Mouse (Mus musculus) embryonic facial prominence, embryonic 11.5 days (tissue): ENCODE measurements around the gene Ikzf3. TPM values are rescaled to one million over a fixed set of nuclear protein-coding genes. Genes with fewer than 3 reads are reported as not detected.
A peak's percentile ranks its signal among the peaks of the same experiment; 100 is the strongest.

ENCODE experiments used
- ATAC-seq: fragments of 200-750 bp; cut with Nextera tagmentation; replicated peaks from 2 replicates; pipeline ENCODE4 v1.8.0; 2017; ENCODE audit warnings: low read depth; ENCODE audit not compliant: insufficient number of reproducible peaks, low FRiP score, low TSS enrichment
- DNase-seq: peaks from one replicate; pipeline ENCODE4 v3.0.0-alpha.2; 2015; ENCODE audit warnings: low spot score
- H3K27ac ChIP-seq: fragments of 300-500 bp; sonication (generic); replicated peaks from 2 replicates; pipeline ENCODE4 v1.5.1; 2014; ENCODE audit warnings: mild to moderate bottlenecking, low read depth, low read length, control low read depth
- H3K27me3 ChIP-seq: fragments of 300-500 bp; sonication (generic); 2 replicates; pipeline ENCODE4 v1.6.1; 2014; ENCODE audit warnings: mild to moderate bottlenecking, low read length, moderate library complexity, mixed read lengths; ENCODE audit not compliant: control insufficient read depth, insufficient read depth
- H3K36me3 ChIP-seq: fragments of 300-500 bp; sonication (generic); replicated peaks from 2 replicates; pipeline ENCODE4 v1.6.1; 2014; ENCODE audit warnings: low read depth, mild to moderate bottlenecking, low read length, moderate library complexity, mixed read lengths; ENCODE audit not compliant: control insufficient read depth, insufficient read depth
- H3K4me1 ChIP-seq: fragments of 300-500 bp; sonication (generic); 2 replicates; pipeline ENCODE4 v1.6.1; 2014; ENCODE audit warnings: low read length, mixed read lengths; ENCODE audit not compliant: control insufficient read depth, insufficient read depth
- H3K4me2 ChIP-seq: fragments of 300-500 bp; sonication (generic); 2 replicates; pipeline ENCODE4 v1.6.1; 2014; ENCODE audit warnings: low read depth, mild to moderate bottlenecking, control low read depth, low read length, moderate library complexity
- H3K4me3 ChIP-seq: fragments of 300-500 bp; sonication (generic); 2 replicates; pipeline ENCODE4 v1.5.1; 2014; ENCODE audit warnings: low read depth, low read length, control low read depth
- H3K9ac ChIP-seq: fragments of 300-500 bp; sonication (generic); replicated peaks from 2 replicates; pipeline ENCODE4 v1.6.1; 2014; ENCODE audit warnings: mild to moderate bottlenecking, control low read depth, low read length
- H3K9me3 ChIP-seq: fragments of 300-500 bp; sonication (generic); replicated peaks from 2 replicates; pipeline ENCODE4 v1.6.1; 2016; ENCODE audit warnings: mild to moderate bottlenecking, low read length, inconsistent platforms, mixed read lengths; ENCODE audit not compliant: control insufficient read depth
- WGBS: fragments of 180-500 bp; shearing (Covaris S2); extraction: QIAGEN DNeasy Blood & Tissue Kit; methylation state at CpG from one replicate; pipeline ENCODE4 v1.1.7; 2014; 5-methylcytosine and 5-hydroxymethylcytosine counted together
- polyA plus RNA-seq: library from polyadenylated mRNA; unstranded; fragments of >200 nt; fragmentation: Nextera tagmentation; extraction: Ambion mirVana; gene quantifications from 2 replicates; pipeline ENCODE4 v1.2.1, GENCODE M21; 2014

Ikzf3 gene
- polyA plus RNA-seq, 1 experiment from 2014 or later: 0.07 TPM

DNA sequence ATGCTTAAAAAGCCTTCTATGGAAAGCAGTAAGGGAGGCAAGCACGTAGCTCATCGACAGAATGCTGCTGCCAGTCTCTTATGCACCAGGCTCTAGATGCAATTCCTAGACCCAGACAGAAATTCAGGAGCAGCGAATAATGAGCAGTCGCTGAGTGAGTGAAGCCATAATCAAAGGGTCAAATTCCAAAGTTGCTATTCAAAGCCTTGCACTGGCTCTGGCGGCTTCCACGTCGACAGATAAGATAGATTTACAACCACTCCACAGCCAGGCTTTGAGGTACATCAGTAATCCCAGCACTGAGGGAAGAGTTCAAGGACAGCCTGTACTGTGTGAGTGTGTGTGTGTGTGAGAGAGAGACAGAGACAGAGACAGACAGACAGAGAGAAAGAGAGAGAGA, 15.1 kb upstream of the Ikzf3 start:
- ATAC-seq: no peak
- no peaks in the 10 kb centered on the region for H3K4me1 ChIP-seq
- no peaks in the 10 kb centered on the region for H3K27me3 ChIP-seq
- no peak overlapping the region for H3K9ac ChIP-seq
- no peak overlapping the region for H3K27ac ChIP-seq
- no peak overlapping the region for H3K4me2 ChIP-seq
- no peak overlapping the region for H3K4me3 ChIP-seq
- no peak for DNase-seq
- H3K9me3 ChIP-seq: no peaks in the 10 kb centered on the region
- 39% methylated on average over 7 of the region's 7 CpGs for WGBS
- H3K36me3 ChIP-seq: no peaks in the 10 kb centered on the region

DNA sequence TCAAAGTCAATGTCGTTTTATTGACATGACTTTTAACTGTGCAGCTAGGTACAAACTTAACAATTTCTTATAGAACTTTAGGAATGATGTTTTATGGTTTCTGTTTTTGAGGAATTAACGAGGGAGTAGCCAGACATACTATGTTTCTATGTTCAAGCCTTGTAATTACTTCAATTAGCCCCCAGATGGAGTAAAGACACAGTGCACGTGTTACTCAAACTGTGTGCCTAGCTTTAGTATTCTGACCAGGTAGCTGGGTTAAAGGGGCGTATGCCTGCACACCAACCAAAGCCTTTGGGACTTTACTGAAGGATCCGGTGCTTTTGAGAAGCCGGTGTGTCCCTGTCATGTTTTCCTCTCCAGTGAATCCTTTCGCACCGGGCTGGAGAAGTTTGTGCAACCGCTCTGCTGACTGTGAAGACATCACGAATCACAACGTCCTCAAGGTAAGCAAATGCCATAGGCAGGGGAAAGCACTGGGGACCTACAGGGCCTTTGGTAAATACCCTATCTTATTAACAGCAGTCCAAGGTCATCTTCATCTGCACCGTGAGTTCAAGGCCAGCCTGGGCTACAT, 9.4 kb upstream of the Ikzf3 start:
- Histone ChIP-seq H3K9me3 (no peaks in the 10 kb centered on the region), H3K4me1 (no peaks in the 10 kb centered on the region), H3K36me3 (no peaks in the 10 kb centered on the region), H3K27ac (no peak overlapping the region), H3K27me3 (no peaks in the 10 kb centered on the region; the same call in 1 of the 2 replicates), H3K4me2 (no peak overlapping the region), H3K9ac (no peak overlapping the region), H3K4me3 (no peak overlapping the region)
- 79% methylated on average over 12 of the region's 12 CpGs for WGBS
- no peak for DNase-seq
- ATAC-seq: no peak

DNA sequence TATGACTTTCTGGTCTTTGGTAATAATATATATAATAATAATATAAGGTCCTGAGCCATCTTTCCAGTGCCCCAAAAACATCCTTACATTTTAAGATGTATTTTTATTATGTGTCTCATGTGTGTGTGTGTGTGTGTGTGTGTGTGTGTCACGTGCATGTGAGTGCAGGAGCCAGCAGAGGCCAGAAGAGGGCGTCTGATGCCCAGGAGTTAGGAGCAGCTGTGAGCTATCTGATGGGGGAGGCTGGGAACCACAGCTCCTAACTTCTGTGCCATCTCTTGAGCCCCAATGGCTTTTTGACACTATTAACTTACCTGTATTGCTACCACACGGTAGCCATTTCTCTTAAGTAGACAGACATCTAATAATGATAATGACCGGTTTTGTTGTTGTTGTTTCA, 8.1 kb upstream of the Ikzf3 start:
- 86% methylated on average over 4 of the region's 4 CpGs for WGBS
- no peak overlapping the region for H3K27ac ChIP-seq
- no peak overlapping the region for H3K4me3 ChIP-seq
- H3K4me1 ChIP-seq: no peaks in the 10 kb centered on the region
- ATAC-seq (no peak), DNase-seq (no peak)
- no peaks in the 10 kb centered on the region for H3K36me3 ChIP-seq
- peaks cover 7% of the 10 kb centered on the region for H3K27me3 ChIP-seq
- H3K4me2 ChIP-seq: no peak overlapping the region
- H3K9ac ChIP-seq: no peak overlapping the region
- H3K9me3 ChIP-seq: no peaks in the 10 kb centered on the region

DNA sequence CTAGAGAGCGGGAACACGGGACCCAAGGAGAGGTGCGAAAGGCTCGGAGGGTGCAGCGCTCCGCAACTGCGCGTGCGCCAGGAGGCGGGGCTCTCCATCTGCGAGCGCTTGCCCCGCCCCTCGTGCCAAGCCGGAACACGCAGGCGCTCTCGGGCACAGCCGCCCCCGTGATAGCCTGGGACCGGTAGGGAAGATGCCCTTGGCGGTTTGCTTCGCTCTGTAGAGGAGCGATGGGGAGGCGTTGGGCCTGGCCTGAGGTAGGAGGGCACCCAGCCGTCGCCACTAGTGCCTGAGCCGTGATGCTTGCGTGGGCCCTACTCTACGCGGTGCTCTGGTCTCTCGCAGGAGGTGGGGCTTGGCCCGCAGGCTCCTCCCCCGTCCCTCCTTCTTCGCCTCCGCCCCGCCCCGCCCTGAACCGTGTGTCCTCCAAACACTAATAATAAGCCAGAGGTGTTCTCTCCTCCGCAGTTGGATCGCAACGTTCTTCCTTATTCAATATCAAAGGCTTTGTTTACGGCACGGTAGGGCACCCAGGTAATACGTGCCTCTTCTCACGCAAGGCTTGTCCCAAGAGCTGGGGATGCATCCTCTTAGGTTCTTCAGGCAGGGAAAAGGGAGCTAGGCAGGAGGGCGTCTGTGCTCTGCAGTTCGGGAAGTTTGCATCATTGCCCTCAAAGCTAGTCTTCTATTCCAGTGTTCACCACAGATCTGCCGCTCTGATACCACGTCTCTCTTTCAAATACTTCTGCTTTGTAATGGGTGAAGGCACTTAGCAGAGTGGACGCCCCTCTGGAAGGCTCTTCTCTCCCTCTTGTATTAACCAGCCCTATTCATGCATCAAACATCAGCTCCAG, 5.4 kb upstream of the Ikzf3 start, which contains the start of gene Zpbp2:
Gene Zpbp2, plus strand, starts transcription at position 123 of the 854 bp plus-strand sequence.
- Histone ChIP-seq H3K4me3 (peak within 1 kb of the TSS; percentile 56), H3K27ac (no peak within 1 kb of the TSS), H3K27me3 (peaks cover 18% of the 10 kb centered on the region), H3K4me1 (no peaks in the 10 kb centered on the region), H3K36me3 (no peaks in the 10 kb centered on the region), H3K4me2 (peak within 1 kb of the TSS; percentile 47), H3K9ac (peak within 1 kb of the TSS; percentile 61), H3K9me3 (no peaks in the 10 kb centered on the region)
- WGBS: under 1% methylated on average over 51 of the region's 51 CpGs
- ATAC-seq (peak; percentile 95), DNase-seq (peak; percentile 96)

DNA sequence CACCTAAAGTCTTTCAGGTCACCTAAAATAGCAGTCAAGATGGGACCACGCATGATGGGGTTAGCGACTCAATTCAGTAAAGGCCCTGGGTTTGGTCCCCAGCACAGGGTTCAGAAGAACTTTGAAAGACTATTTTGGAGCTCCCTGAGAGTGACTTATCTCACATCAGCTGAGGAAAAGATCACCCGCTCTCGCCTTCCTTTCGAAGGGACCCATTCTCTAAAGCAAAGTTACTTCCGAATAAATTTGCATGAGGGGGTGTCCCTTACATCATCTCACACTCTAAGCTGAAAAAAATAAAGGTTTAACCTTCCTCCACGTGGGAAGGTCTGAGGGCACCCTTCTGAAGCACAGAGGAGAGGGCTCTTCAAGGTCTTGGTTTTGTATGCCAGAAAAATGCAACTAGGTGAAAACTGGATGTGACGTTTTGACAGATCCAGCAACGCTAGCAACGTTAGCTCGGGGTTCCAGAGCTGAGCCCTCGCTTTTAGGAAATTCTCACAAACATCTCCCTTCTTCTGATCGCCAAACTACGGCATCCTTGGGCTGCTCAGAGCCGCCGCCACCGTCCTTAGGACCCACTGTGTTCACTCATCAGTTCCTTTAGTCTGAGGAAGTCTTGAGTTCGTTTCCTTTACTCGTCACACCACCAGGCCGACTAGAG, 4.6 kb upstream of the Ikzf3 start:
- Histone ChIP-seq H3K4me3 (peak overlapping the region; percentile 56), H3K27me3 (peaks cover 25% of the 10 kb centered on the region), H3K36me3 (no peaks in the 10 kb centered on the region), H3K9ac (no peak overlapping the region; the same call in 1 of the 2 replicates), H3K4me2 (peak overlapping the region; percentile 47), H3K27ac (no peak overlapping the region), H3K4me1 (no peaks in the 10 kb centered on the region), H3K9me3 (no peaks in the 10 kb centered on the region)
- DNase-seq (no peak), ATAC-seq (no peak)
- 22% methylated on average over 20 of the region's 20 CpGs for WGBS

DNA sequence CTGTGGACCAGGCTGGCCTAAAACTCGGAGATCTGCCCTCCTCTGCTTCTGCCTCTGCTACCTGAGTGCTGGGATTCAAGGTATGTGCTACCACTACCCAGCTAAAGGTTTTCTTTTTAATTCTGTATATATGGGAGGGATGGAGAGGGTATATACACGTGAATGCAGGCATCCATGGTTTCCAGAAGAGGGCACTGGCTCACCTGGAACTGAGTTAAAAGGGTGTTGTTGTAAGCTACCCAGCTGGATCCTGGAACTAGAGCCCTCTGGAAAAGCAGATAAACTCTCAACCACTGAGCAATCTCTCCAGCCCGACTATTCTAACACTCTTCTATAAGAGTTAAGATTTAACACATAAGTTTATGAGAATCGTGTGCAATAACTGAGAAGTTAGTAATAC, 3.5 kb upstream of the Ikzf3 start:
- ATAC-seq: no peak
- Histone ChIP-seq H3K27ac (no peak overlapping the region), H3K9ac (no peak overlapping the region), H3K27me3 (peaks cover 29% of the 10 kb centered on the region), H3K9me3 (no peaks in the 10 kb centered on the region), H3K36me3 (no peaks in the 10 kb centered on the region), H3K4me3 (no peak overlapping the region), H3K4me1 (no peaks in the 10 kb centered on the region), H3K4me2 (no peak overlapping the region)
- 65% methylated on average over 4 of the region's 4 CpGs for WGBS
- no peak for DNase-seq

DNA sequence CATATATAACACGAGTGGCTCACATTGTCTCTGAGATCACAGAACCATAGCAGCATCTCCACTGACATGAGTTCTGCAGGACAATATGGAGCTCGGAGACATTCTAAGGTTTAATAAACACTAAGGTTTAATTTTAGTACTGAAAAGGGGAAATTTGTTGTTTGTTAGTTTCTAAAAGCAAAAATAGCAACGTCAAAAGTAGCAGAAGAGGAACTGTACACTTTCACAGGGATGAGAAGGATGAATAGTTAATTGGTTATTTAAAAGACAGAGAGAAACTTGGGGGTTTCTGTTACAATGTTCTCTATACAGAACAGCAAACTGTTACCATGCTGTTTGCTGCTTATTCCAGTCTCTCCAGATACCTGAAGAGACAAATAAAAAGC, 1.5 kb upstream of the Ikzf3 start:
- no peak for DNase-seq
- Histone ChIP-seq H3K27ac (no peak overlapping the region), H3K4me3 (no peak overlapping the region), H3K9me3 (no peaks in the 10 kb centered on the region), H3K36me3 (no peaks in the 10 kb centered on the region), H3K4me2 (no peak overlapping the region), H3K4me1 (no peaks in the 10 kb centered on the region), H3K9ac (no peak overlapping the region), H3K27me3 (peaks cover 31% of the 10 kb centered on the region)
- no peak for ATAC-seq
- 71% methylated on average over 3 of the region's 3 CpGs for WGBS
